Mouse (Mus musculus) C2C12 (cell line): ENCODE measurements around the gene S100a6. TPM values are rescaled to one million over a fixed set of nuclear protein-coding genes. Genes with fewer than 3 reads are reported as not detected.

Source experiments
- H3K27me3 ChIP-seq: one replicate; pipeline ENCODE4 v1.6.1; 2011; ENCODE audit not compliant: control insufficient read depth, insufficient read depth, insufficient read length
- H3K36me3 ChIP-seq: one replicate; pipeline ENCODE4 v1.6.1; 2011; ENCODE audit not compliant: control insufficient read depth, insufficient read depth
- H3K4me3 ChIP-seq: one replicate; pipeline ENCODE4 v1.5.1; 2011; ENCODE audit warnings: mild to moderate bottlenecking, control low read depth; ENCODE audit not compliant: poor library complexity, insufficient read depth, severe bottlenecking
- H3K79me2 ChIP-seq: one replicate; pipeline ENCODE4 v1.6.1; 2011; ENCODE audit not compliant: control insufficient read depth, insufficient read depth
- H3K79me3 ChIP-seq: one replicate; pipeline ENCODE4 v1.6.1; 2011; ENCODE audit warnings: low read depth, control low read depth
- H3ac ChIP-seq: one replicate; pipeline ENCODE3; 2011; ENCODE audit warnings: low read depth; ENCODE audit not compliant: control insufficient read depth, insufficient read length
- CEBPB ChIP-seq: IDR thresholded peaks from one replicate; pipeline ENCODE4 v1.6.1; 2011; ENCODE audit warnings: low read depth, mild to moderate bottlenecking, control low read depth, moderate library complexity
- CTCF ChIP-seq: IDR thresholded peaks from one replicate; pipeline ENCODE4 v1.5.1; 2011; ENCODE audit not compliant: control insufficient read depth, insufficient read depth, insufficient read length
- FOSL1 ChIP-seq: IDR thresholded peaks from one replicate; pipeline ENCODE4 v1.8.0; 2011; ENCODE audit warnings: mild to moderate bottlenecking, low read length; ENCODE audit not compliant: poor library complexity, insufficient read depth, severe bottlenecking
- MAX ChIP-seq: IDR thresholded peaks from one replicate; pipeline ENCODE4 v1.6.1; 2011; ENCODE audit warnings: mild to moderate bottlenecking, control low read depth
- MYOD1 ChIP-seq: IDR thresholded peaks from one replicate; pipeline ENCODE4 v1.6.1; 2011; ENCODE audit warnings: low read depth; ENCODE audit not compliant: control insufficient read depth, insufficient read length
- MYOG ChIP-seq: IDR thresholded peaks from one replicate; pipeline ENCODE4 v1.6.1; 2011; ENCODE audit not compliant: control insufficient read depth, insufficient read length; ENCODE audit errors: extremely low read depth
- USF1 ChIP-seq: IDR thresholded peaks from one replicate; pipeline ENCODE4 v1.6.1; 2011; ENCODE audit warnings: low read depth, mild to moderate bottlenecking, control low read depth, moderate library complexity
- polyA plus RNA-seq: library from polyadenylated mRNA; unstranded; fragments of >200 nt; fragmentation: generic; extraction: Trizol; gene quantifications from one replicate; pipeline ENCODE4 v1.2.1, GENCODE M21; 2012; ENCODE audit warnings: missing spikeins

S100a6 gene
- polyA plus RNA-seq, 1 experiment = 4,076 TPM

GRCm38 (mm10) chr3:90603623-90604022 lies 9.1 kb upstream of the S100a6 start, which contains the start of gene S100a4:
TSS of gene S100a4 (plus strand) at chr3:90603771.
- Histone ChIP-seq H3K4me3 (peak within 1 kb of the TSS; percentile 44), H3K36me3 (peaks cover 23% of the 10 kb centered on the region), H3K79me3 (peaks cover 33% of the 10 kb centered on the region), H3ac (peak within 1 kb of the TSS; percentile 77), H3K79me2 (peaks cover 51% of the 10 kb centered on the region), H3K27me3 (no peaks in the 10 kb centered on the region)
- TF ChIP-seq MYOD1 (no peak), MAX (peak; percentile 68), CEBPB (no peak), FOSL1 (no peak), CTCF (no peak)

- peaks cover 51% of the 10 kb centered on the region for H3K79me2 ChIP-seq
- H3K4me3 ChIP-seq = peak overlapping the region; percentile 44
- no peaks in the 10 kb centered on the region for H3K27me3 ChIP-seq
- H3ac ChIP-seq = peak overlapping the region; percentile 77
- H3K79me3 ChIP-seq = peaks cover 33% of the 10 kb centered on the region
- peaks cover 23% of the 10 kb centered on the region for H3K36me3 ChIP-seq
- TF ChIP-seq MAX = peak; percentile 61
- TF ChIP-seq USF1 = peak; percentile 48
- TF ChIP-seq CEBPB = no peak
Observed at GRCm38 (mm10) chr3:90604416-90604815, 8.3 kb upstream of the S100a6 start.

- H3K36me3 ChIP-seq = peaks cover 23% of the 10 kb centered on the region
- peak overlapping the region; percentile 63 for H3ac ChIP-seq
- peaks cover 51% of the 10 kb centered on the region for H3K79me2 ChIP-seq
- H3K79me3 ChIP-seq = peaks cover 33% of the 10 kb centered on the region
- no peaks in the 10 kb centered on the region for H3K27me3 ChIP-seq
- TF ChIP-seq MAX = no peak
- TF ChIP-seq USF1 = peak; percentile 90
- peak overlapping the region; percentile 44 for H3K4me3 ChIP-seq
Observed at GRCm38 (mm10) chr3:90605049-90605448, 7.6 kb upstream of the S100a6 start.

- Histone ChIP-seq H3K79me3 (peaks cover 33% of the 10 kb centered on the region), H3K79me2 (peaks cover 51% of the 10 kb centered on the region), H3K4me3 (peak overlapping the region; percentile 44), H3K27me3 (no peaks in the 10 kb centered on the region), H3ac (peak overlapping the region; percentile 31), H3K36me3 (peaks cover 23% of the 10 kb centered on the region)
- TF ChIP-seq MYOD1 (no peak), USF1 (no peak), CEBPB (no peak), MYOG (no peak), CTCF (no peak), MAX (no peak), FOSL1 (no peak)
Observed at GRCm38 (mm10) chr3:90605736-90606135, 6.9 kb upstream of the S100a6 start.

GRCm38 (mm10) chr3:90606185-90606584 lies 6.5 kb upstream of the S100a6 start:
- H3K36me3 ChIP-seq = peaks cover 23% of the 10 kb centered on the region
- TF ChIP-seq CEBPB (no peak), MYOD1 (no peak), CTCF (no peak), MAX (no peak), FOSL1 (no peak), MYOG (no peak), USF1 (no peak)
- H3K79me3 ChIP-seq = peaks cover 33% of the 10 kb centered on the region
- no peaks in the 10 kb centered on the region for H3K27me3 ChIP-seq
- peaks cover 51% of the 10 kb centered on the region for H3K79me2 ChIP-seq
- peak overlapping the region; percentile 44 for H3K4me3 ChIP-seq
- no peak overlapping the region for H3ac ChIP-seq

GRCm38 (mm10) chr3:90607361-90607760 lies 5.3 kb upstream of the S100a6 start:
- no peak for TF ChIP-seq MAX
- no peak for TF ChIP-seq MYOG
- no peak for TF ChIP-seq MYOD1
- no peak for TF ChIP-seq FOSL1
- no peak for TF ChIP-seq USF1
- no peak for TF ChIP-seq CEBPB
- TF ChIP-seq CTCF = no peak
- Histone ChIP-seq H3ac (no peak overlapping the region), H3K27me3 (no peaks in the 10 kb centered on the region), H3K79me3 (peaks cover 33% of the 10 kb centered on the region), H3K79me2 (peaks cover 43% of the 10 kb centered on the region), H3K4me3 (no peak overlapping the region), H3K36me3 (peaks cover 23% of the 10 kb centered on the region)
